Mouse (Mus musculus) lung, postnatal 0 days (tissue): ENCODE measurements around the gene Tvp23a. TPM values are rescaled to one million over a fixed set of nuclear protein-coding genes. Genes with fewer than 3 reads are reported as not detected.

Experiments used
- ATAC-seq: fragments of 200-750 bp; cut with Nextera tagmentation; 2 replicates; pipeline ENCODE4 v1.8.0; 2017; ENCODE audit warnings: moderate library complexity
- DNase-seq: peaks from one replicate; pipeline ENCODE4 v3.0.0-alpha.2; 2016; ENCODE audit warnings: low spot score
- H3K27ac ChIP-seq: fragments of 300-500 bp; sonication (generic); 2 replicates; pipeline ENCODE4 v1.5.1; 2014; ENCODE audit warnings: antibody characterized with exemption, mild to moderate bottlenecking, low read length, mixed read lengths
- H3K27me3 ChIP-seq: fragments of 300-500 bp; sonication (generic); replicated peaks from 2 replicates; pipeline ENCODE4 v1.6.1; 2014; ENCODE audit warnings: low read length, mixed read lengths; ENCODE audit not compliant: insufficient read depth
- H3K36me3 ChIP-seq: fragments of 300-500 bp; sonication (generic); 2 replicates; pipeline ENCODE4 v1.6.1; 2014; ENCODE audit warnings: low read length, mixed read lengths; ENCODE audit not compliant: insufficient read depth
- H3K4me1 ChIP-seq: fragments of 300-500 bp; sonication (generic); 2 replicates; pipeline ENCODE4 v1.6.1; 2014; ENCODE audit warnings: antibody characterized with exemption, low read depth, low read length, mixed read lengths; ENCODE audit not compliant: insufficient read depth
- H3K4me2 ChIP-seq: fragments of 300-500 bp; sonication (generic); replicated peaks from 2 replicates; pipeline ENCODE4 v1.6.1; 2014; ENCODE audit warnings: low read depth, mild to moderate bottlenecking, low read length, moderate library complexity, mixed read lengths
- H3K4me3 ChIP-seq: fragments of 300-500 bp; sonication (generic); 2 replicates; pipeline ENCODE4 v1.5.1; 2014; ENCODE audit warnings: low read depth, low read length
- H3K9ac ChIP-seq: fragments of 300-500 bp; sonication (generic); replicated peaks from 2 replicates; pipeline ENCODE4 v1.6.1; 2014; ENCODE audit warnings: low read depth, mild to moderate bottlenecking
- H3K9me3 ChIP-seq: fragments of 300-500 bp; sonication (generic); 2 replicates; pipeline ENCODE4 v1.6.1; 2016; ENCODE audit warnings: low read length, mixed read lengths
- CTCF ChIP-seq: IDR thresholded peaks from 2 replicates; pipeline ENCODE4 v1.5.1; 2016; ENCODE audit warnings: antibody characterized with exemption, mild to moderate bottlenecking
- EP300 ChIP-seq: IDR thresholded peaks from 2 replicates; pipeline ENCODE4 v1.6.1; 2016; ENCODE audit warnings: antibody characterized with exemption, mild to moderate bottlenecking, control low read depth
- WGBS: fragments of 180-500 bp; shearing (Covaris S2); extraction: QIAGEN DNeasy Blood & Tissue Kit; methylation state at CpG from one replicate; pipeline ENCODE4 v1.1.7; 2014; 5-methylcytosine and 5-hydroxymethylcytosine counted together
- polyA plus RNA-seq: library from polyadenylated mRNA; unstranded; fragments of >200 nt; fragmentation: Nextera tagmentation; extraction: Ambion mirVana; gene quantifications from 2 replicates; pipeline ENCODE4 v1.2.1, GENCODE M21; 2015

The Tvp23a gene
- polyA plus RNA-seq, 1 experiment from 2014 or later, result 1.7 TPM

DNA sequence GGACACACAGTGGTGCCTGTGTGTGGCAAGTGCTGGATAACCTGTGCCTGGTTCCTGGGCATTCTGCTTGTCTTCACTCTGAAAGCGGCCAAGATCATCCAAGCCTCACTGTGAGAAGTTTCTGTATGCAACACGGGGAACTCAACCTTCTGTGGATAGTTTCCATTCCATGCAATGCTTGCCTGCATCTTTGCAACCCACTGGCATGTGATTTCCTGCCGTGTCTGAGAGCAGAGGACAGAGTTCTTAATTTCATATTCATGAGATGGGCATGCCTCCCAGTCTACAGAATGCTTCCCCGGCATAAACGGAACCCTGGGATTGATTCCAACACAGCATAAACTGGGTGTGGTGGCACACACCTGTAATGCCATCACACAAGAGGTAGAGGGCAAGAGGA, 9.1 kb downstream of the Tvp23a start:
- H3K27me3 ChIP-seq, result no peaks in the 10 kb centered on the region
- no peak overlapping the region for H3K9ac ChIP-seq
- ATAC-seq (no peak), DNase-seq (no peak)
- TF ChIP-seq EP300 (no peak), CTCF (no peak)
- WGBS, result 74% methylated on average over 5 of the region's 5 CpGs
- no peak overlapping the region for H3K4me2 ChIP-seq
- H3K9me3 ChIP-seq, result no peaks in the 10 kb centered on the region
- H3K4me1 ChIP-seq, result no peaks in the 10 kb centered on the region
- no peak overlapping the region for H3K4me3 ChIP-seq
- no peak overlapping the region for H3K27ac ChIP-seq
- H3K36me3 ChIP-seq, result no peaks in the 10 kb centered on the region

- ATAC-seq, result no peak
Measured at GRCm38 (mm10) chr16:10436166-10436565, 11.0 kb downstream of the Tvp23a start.

GRCm38 (mm10) chr16:10433344-10433743, 13.8 kb downstream of the Tvp23a start:
- Histone ChIP-seq H3K27ac (no peak overlapping the region), H3K27me3 (no peaks in the 10 kb centered on the region), H3K9ac (no peak overlapping the region), H3K4me3 (no peak overlapping the region), H3K36me3 (no peaks in the 10 kb centered on the region), H3K4me1 (no peaks in the 10 kb centered on the region), H3K4me2 (no peak overlapping the region), H3K9me3 (no peaks in the 10 kb centered on the region)
- TF ChIP-seq EP300 (no peak), CTCF (no peak)
- ATAC-seq, result no peak
- WGBS, result 70% methylated on average over 5 of the region's 5 CpGs
- DNase-seq, result no peak

More at GRCm38 (mm10) chr16:10436166-10436565, 11.0 kb downstream of the Tvp23a start:
- Histone ChIP-seq H3K27ac (no peak overlapping the region), H3K27me3 (no peaks in the 10 kb centered on the region), H3K9me3 (no peaks in the 10 kb centered on the region), H3K36me3 (no peaks in the 10 kb centered on the region), H3K4me2 (no peak overlapping the region), H3K4me3 (no peak overlapping the region), H3K9ac (no peak overlapping the region), H3K4me1 (no peaks in the 10 kb centered on the region)
- 78% methylated on average over 6 of the region's 6 CpGs for WGBS
- DNase-seq, result no peak
- no peak for TF ChIP-seq EP300

GRCm38 (mm10) chr16:10432387-10432786, 14.8 kb downstream of the Tvp23a start:
- TF ChIP-seq EP300 (no peak), CTCF (no peak)
- H3K9ac ChIP-seq, result no peak overlapping the region
- no peaks in the 10 kb centered on the region for H3K27me3 ChIP-seq
- H3K27ac ChIP-seq, result no peak overlapping the region
- H3K36me3 ChIP-seq, result no peaks in the 10 kb centered on the region
- H3K4me1 ChIP-seq, result no peaks in the 10 kb centered on the region
- DNase-seq (no peak), ATAC-seq (no peak)
- no peak overlapping the region for H3K4me2 ChIP-seq
- WGBS, result 83% methylated on average over 4 of the region's 4 CpGs
- H3K4me3 ChIP-seq, result no peak overlapping the region
- H3K9me3 ChIP-seq, result no peaks in the 10 kb centered on the region

- no peak overlapping the region for H3K9ac ChIP-seq
- DNase-seq, result no peak
- no peak for TF ChIP-seq EP300
- no peak for TF ChIP-seq CTCF
- no peaks in the 10 kb centered on the region for H3K4me1 ChIP-seq
- 61% methylated on average over 1 of the region's 1 CpGs for WGBS
- H3K36me3 ChIP-seq, result no peaks in the 10 kb centered on the region
- H3K27me3 ChIP-seq, result no peaks in the 10 kb centered on the region
- no peak for ATAC-seq
- H3K27ac ChIP-seq, result no peak overlapping the region
- H3K4me3 ChIP-seq, result no peak overlapping the region
- no peaks in the 10 kb centered on the region for H3K9me3 ChIP-seq
- H3K4me2 ChIP-seq, result no peak overlapping the region
Measured at GRCm38 (mm10) chr16:10431911-10432310, 15.3 kb downstream of the Tvp23a start.

GRCm38 (mm10) chr16:10420447-10421054, 26.6 kb downstream of the Tvp23a start:
- no peaks in the 10 kb centered on the region for H3K4me1 ChIP-seq
- H3K36me3 ChIP-seq, result peaks cover 8% of the 10 kb centered on the region; the same call in 1 of the 2 replicates
- no peak overlapping the region for H3K4me3 ChIP-seq
- TF ChIP-seq CTCF, result no peak
- H3K27ac ChIP-seq, result no peak overlapping the region
- H3K9ac ChIP-seq, result no peak overlapping the region
- H3K27me3 ChIP-seq, result no peaks in the 10 kb centered on the region
- no peak for ATAC-seq
- no peak overlapping the region for H3K4me2 ChIP-seq
- no peaks in the 10 kb centered on the region for H3K9me3 ChIP-seq
- WGBS, result 93% methylated on average over 9 of the region's 9 CpGs
- DNase-seq, result no peak
